Mouse (Mus musculus): ENCODE results near the gene Rad51d. TPM values are rescaled to one million over a fixed set of nuclear protein-coding genes. Genes with fewer than 3 reads are reported as not detected.

Rad51d gene
- polyA plus RNA-seq, 1 experiment from 2014 or later = 19.2 TPM

GRCm38 (mm10) chr11:82826818-82827217 lies 63.6 kb downstream of the Rad51d start:
- DNase-seq (ENCODE audit: low spot score) = no peak

Other genes with a start within 250 kb of the Rad51d start
- gene Cct6b, start 126.3 kb downstream of the Rad51d start, polyA plus RNA-seq (2015; fragmentation: Nextera tagmentation; extraction: Ambion mirVana) = 0.51 and 0.76 TPM in 2 replicates
- gene Zfp830, start 126.3 kb downstream of the Rad51d start, polyA plus RNA-seq (2015; fragmentation: Nextera tagmentation; extraction: Ambion mirVana) = 38.1 and 39.5 TPM in 2 replicates
- gene Lig3, start 109.5 kb downstream of the Rad51d start, polyA plus RNA-seq (2015; fragmentation: Nextera tagmentation; extraction: Ambion mirVana) = 19.8 and 21.5 TPM in 2 replicates
- gene Rffl, start 19.4 kb downstream of the Rad51d start, polyA plus RNA-seq (2015; fragmentation: Nextera tagmentation; extraction: Ambion mirVana) = 15.8 TPM in 2 replicates
- gene Fndc8, start 1.5 kb upstream of the Rad51d start, polyA plus RNA-seq (2015; fragmentation: Nextera tagmentation; extraction: Ambion mirVana) = 0.26 and 0.39 TPM in 2 replicates
- gene Nle1, start 17.8 kb upstream of the Rad51d start, polyA plus RNA-seq (2015; fragmentation: Nextera tagmentation; extraction: Ambion mirVana) = 36.1 and 37.6 TPM in 2 replicates
- gene Unc45b, start 19.9 kb upstream of the Rad51d start, polyA plus RNA-seq (2015; fragmentation: Nextera tagmentation; extraction: Ambion mirVana) = 1.0 and 1.7 TPM in 2 replicates
- gene Slfn5, start 60.7 kb upstream of the Rad51d start, polyA plus RNA-seq (2015; fragmentation: Nextera tagmentation; extraction: Ambion mirVana) = 8.9 and 10.6 TPM in 2 replicates
- 5.8 and 7.7 TPM in 2 replicates for gene Slfn9, start 101.2 kb upstream of the Rad51d start, polyA plus RNA-seq (2015; fragmentation: Nextera tagmentation; extraction: Ambion mirVana)
- gene Slfn8, start 130.2 kb upstream of the Rad51d start, polyA plus RNA-seq (2015; fragmentation: Nextera tagmentation; extraction: Ambion mirVana) = 5.9 and 7.1 TPM in 2 replicates
- 129 and 142 TPM in 2 replicates for gene Slfn2, start 174.5 kb upstream of the Rad51d start, polyA plus RNA-seq (2015; fragmentation: Nextera tagmentation; extraction: Ambion mirVana)
- gene Slfn1, start 226.2 kb upstream of the Rad51d start, polyA plus RNA-seq (2015; fragmentation: Nextera tagmentation; extraction: Ambion mirVana) = 3.0 and 4.1 TPM in 2 replicates

All from thymus, postnatal 0 days (tissue).